ENCODE assay signal across 8 mouse cellular contexts in genomic region chr2:34372305-34373301, GRCm38 (mm10). TPM values are rescaled to one million over a fixed set of nuclear protein-coding genes. Genes with fewer than 3 reads are reported as not detected.
DNase-seq lines count a peak whose midpoint lies in the region; ATAC-seq lines count a peak whose summit lies in the region.

Pbx3 (minus strand) TSS chr2:34373142.

- peak; percentile 93 for ATAC-seq in hindbrain, embryonic 14.5 days (ENCODE audit: low FRiP score)

- no peaks in the 10 kb centered on the region for H3K36me3 ChIP-seq in hindbrain, embryonic 14.5 days (replicated peaks; ENCODE audit: control insufficient read depth, insufficient read depth)

- peaks cover 10% of the 10 kb centered on the region for H3K4me1 ChIP-seq in hindbrain, embryonic 14.5 days (replicated peaks; ENCODE audit: control insufficient read depth, insufficient read depth, low read length)

- H3K27me3 ChIP-seq in hindbrain, embryonic 14.5 days (ENCODE audit: control insufficient read depth, insufficient read depth, low read length) = no peaks in the 10 kb centered on the region

- peak within 1 kb of the TSS; percentile 99 for H3K27ac ChIP-seq in hindbrain, embryonic 14.5 days

- H3K9me3 ChIP-seq in hindbrain, embryonic 14.5 days (ENCODE audit: control insufficient read depth, low read length) = no peaks in the 10 kb centered on the region

- H3K4me3 ChIP-seq in hindbrain, embryonic 14.5 days (replicated peaks; ENCODE audit: low read length) = peak within 1 kb of the TSS; percentile 95

- peak within 1 kb of the TSS; percentile 75 for H3K4me2 ChIP-seq in hindbrain, embryonic 14.5 days (replicated peaks)

- H3K9ac ChIP-seq in hindbrain, embryonic 14.5 days = peak within 1 kb of the TSS; percentile 99

- WGBS in hindbrain, embryonic 14.5 days = under 1% methylated on average over 78 of the region's 102 CpGs

- peak; percentile 98 for DNase-seq in NIH3T3 (ENCODE audit: low read depth)
- DNase-seq in cerebellum, postnatal 10 days = peak; percentile 99
- DNase-seq in frontal cortex, postnatal 14 days (ENCODE audit: low spot score in 2 of 2) = peak; percentile 83 to 91
- peak; percentile 96 for DNase-seq in hindbrain, embryonic 14.5 days (ENCODE audit: low spot score)
- peak; percentile 89 to 92 for DNase-seq in layer of hippocampus, postnatal 36 days
- peak; percentile 97 for DNase-seq in lung, postnatal 36 days
- DNase-seq in retina, postnatal 1 day = peak; percentile 97
- DNase-seq in urinary bladder, adult 18-20 months (ENCODE audit: low spot score in 2 of 2) = peak; percentile 91 to 98

RNA-seq across cellular contexts. Expression of gene Pbx3, which starts in this region (rescaled TPM):
- 156 and 167 TPM in 2 replicates for polyA plus RNA-seq in hindbrain, embryonic 14.5 days (2014; fragmentation: Nextera tagmentation; extraction: Ambion mirVana)
- total RNA-seq in layer of hippocampus, postnatal 36 days (2021) = 1 to 10 TPM; 7.2 to 7.9 TPM

Comparison
In these comparisons a context has a peak if more than half of its experiments do, and no peak if none do; other contexts are left out.
1. Peak in every context shown above with its lines: DNase-seq, ATAC-seq, H3K4me3 ChIP-seq and H3K27ac ChIP-seq.